Comparison of ENCODE assay signal across 22 mouse cellular contexts in genomic region chr2:75112751-75113150, GRCm38 (mm10).
DNase-seq lines count a peak whose midpoint lies in the region; TF ChIP-seq lines count a peak whose summit lies in the region.
"Had no signal": no experiment of that assay in that cellular context is flagged by ENCODE, and none has a peak within 500 bp of the region (broad histone marks: within the 10 kb centered on the region; RNA-seq: fewer than 3 reads in every experiment).

No protein-coding gene starts in this region.

- no peaks in the 10 kb centered on the region for H3K36me3 ChIP-seq in heart, embryonic 10.5 days
- H3K36me3 ChIP-seq in kidney, adult 2 months (ENCODE audit: control insufficient read depth, insufficient read depth, low read length) = no peaks in the 10 kb centered on the region
- H3K36me3 ChIP-seq: embryonic facial prominence, embryonic 12.5 days; forebrain, embryonic 10.5 days; heart, embryonic 13.5 days; hindbrain, embryonic 15.5 days; neural tube, embryonic 15.5 days had no signal

- peaks cover 7% of the 10 kb centered on the region; the same call in 1 of the 2 replicates for H3K4me1 ChIP-seq in heart, embryonic 10.5 days
- H3K4me1 ChIP-seq in kidney, adult 2 months (ENCODE audit: control insufficient read depth, insufficient read depth, low read length) = no peaks in the 10 kb centered on the region
- H3K4me1 ChIP-seq: embryonic facial prominence, embryonic 12.5 days had no signal

- DNase-seq in heart, adult 18-20 months = peak; percentile 39 to 40
- DNase-seq in heart, embryonic 10.5 days (ENCODE audit: low spot score) = no peak
- peak; percentile 8 for DNase-seq in ovary, postnatal 36 days (ENCODE audit: low spot score)
- no peak for DNase-seq in ovary, postnatal 10 days (ENCODE audit: low spot score)
- peak; percentile 81 for DNase-seq in gonadal fat pad, adult 2 months (ENCODE audit: low read depth)
- peak; percentile 17 for DNase-seq in skeletal muscle tissue, adult 2 months (ENCODE audit: low read depth, low spot score)
- no peak for DNase-seq in thymus, postnatal 14 days
- DNase-seq in kidney, adult 2 months = no peak
- DNase-seq: adrenal gland, postnatal 25 days; cerebellum, adult 18-20 months; cerebellum, postnatal 36 days; kidney, postnatal 36 days; lung, adult 18-20 months; lung, postnatal 4 days; right cerebral cortex, adult 18-20 months; thymus, adult 2 months had no signal

- no peak overlapping the region for H3K27ac ChIP-seq in heart, embryonic 10.5 days
- no peak overlapping the region for H3K27ac ChIP-seq in kidney, adult 2 months (ENCODE audit: insufficient read depth, low read depth, low read length)
- H3K27ac ChIP-seq: embryonic facial prominence, embryonic 12.5 days; forebrain, embryonic 10.5 days; heart, embryonic 13.5 days; hindbrain, embryonic 15.5 days; neural tube, embryonic 15.5 days had no signal

- no peaks in the 10 kb centered on the region for H3K27me3 ChIP-seq in heart, embryonic 10.5 days (ENCODE audit: insufficient read depth, poor library complexity, severe bottlenecking)
- H3K27me3 ChIP-seq in kidney, adult 2 months (replicated peaks; ENCODE audit: control insufficient read depth, insufficient read depth, low read length) = no peaks in the 10 kb centered on the region
- H3K27me3 ChIP-seq: embryonic facial prominence, embryonic 12.5 days; heart, embryonic 13.5 days; hindbrain, embryonic 15.5 days; neural tube, embryonic 15.5 days had no signal

- TF ChIP-seq POLR2A in kidney, adult 2 months (IDR thresholded peaks at IDR 0.05; ENCODE audit: low read depth, low read length) = no peak

- H3K4me3 ChIP-seq in heart, embryonic 10.5 days = no peak overlapping the region
- no peak overlapping the region for H3K4me3 ChIP-seq in kidney, adult 2 months (ENCODE audit: insufficient read depth, low read depth, low read length)
- H3K4me3 ChIP-seq: embryonic facial prominence, embryonic 12.5 days; forebrain, embryonic 10.5 days; heart, embryonic 13.5 days; hindbrain, embryonic 15.5 days; myocyte; neural tube, embryonic 15.5 days had no signal

- H3K9me3 ChIP-seq in heart, embryonic 10.5 days = no peaks in the 10 kb centered on the region
- H3K9me3 ChIP-seq: embryonic facial prominence, embryonic 12.5 days; forebrain, embryonic 10.5 days; heart, embryonic 13.5 days; hindbrain, embryonic 15.5 days; neural tube, embryonic 15.5 days had no signal

- 84% methylated on average over 9 of the region's 9 CpGs for WGBS in heart, embryonic 10.5 days
- WGBS in kidney, adult 2 months = 71% methylated on average over 9 of the region's 9 CpGs

- TF ChIP-seq CTCF in kidney, adult 2 months (conservative IDR thresholded peaks at IDR 0.05; ENCODE audit: insufficient read depth, insufficient read length, low read depth, low read length) = no peak

Comparison
In these comparisons a context has a peak if more than half of its experiments do, and no peak if none do; other contexts are left out.
1. DNase-seq: peak in heart, adult 18-20 months (2 of 2), ovary, postnatal 36 days (single experiment), gonadal fat pad, adult 2 months (single experiment) and skeletal muscle tissue, adult 2 months (single experiment); none in heart, embryonic 10.5 days (single experiment), ovary, postnatal 10 days (single experiment), thymus, postnatal 14 days (single experiment) and kidney, adult 2 months (single experiment).